Mouse (Mus musculus): Measurements from ENCODE around the gene Gm20821. TPM values are rescaled to one million over a fixed set of nuclear protein-coding genes. Genes with fewer than 3 reads are reported as not detected.

The Gm20821 gene
- not detected for total RNA-seq (2023)

DNA sequence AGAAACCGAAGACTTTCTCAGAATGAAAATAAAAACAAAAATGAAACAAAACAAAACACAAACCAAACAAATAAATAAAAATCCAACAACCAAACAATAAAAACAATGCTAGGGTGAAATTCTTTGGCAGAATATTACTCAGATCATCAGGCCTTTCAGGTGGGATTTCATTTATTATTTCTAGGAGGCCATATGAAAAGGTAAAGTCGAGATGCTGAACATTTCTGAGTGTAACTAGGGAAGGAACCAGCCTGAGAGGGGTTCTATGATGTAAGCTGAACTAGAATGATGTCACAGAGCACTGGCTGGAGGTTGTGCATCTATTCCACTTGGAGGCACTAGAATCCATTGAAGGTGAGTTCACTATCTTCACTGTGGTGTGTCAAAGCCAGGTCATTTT is at the start of gene Gm20821:
Gene Gm20821 (plus strand): TSS at position 301 of the 400 bp plus-strand sequence.

